Mouse (Mus musculus): ENCODE measurements at regions not wholly inside any gene's neighbourhood (a gene's known extent, or its start where the extent isn't known, plus 50 kb on each side); places are given as distances from the start of the nearest gene placed in this dataset.

- no peak for TF ChIP-seq CTCF (IDR thresholded peaks at IDR 0.05; ENCODE audit: borderline replicate concordance, insufficient read depth, low read depth, low read length)
- TF ChIP-seq POLR2A (IDR thresholded peaks at IDR 0.05; ENCODE audit: borderline replicate concordance, insufficient read depth, low read length) = no peak
Measured at GRCm38 (mm10) chr13:44100125-44101067, 315.8 kb downstream of the Cd83 start.

Measured in cerebellum, adult 2 months (tissue).